Mouse (Mus musculus) neural tube, embryonic 15.5 days (tissue): Measurements from ENCODE around the gene Itgb5. TPM values are rescaled to one million over a fixed set of nuclear protein-coding genes. Genes with fewer than 3 reads are reported as not detected.
A peak's percentile ranks its signal among the peaks of the same experiment; 100 is the strongest.

Source experiments
- ATAC-seq: fragments of 200-750 bp; cut with Nextera tagmentation; 2 replicates; pipeline ENCODE4 v1.8.0; 2017; ENCODE audit warnings: mild to moderate bottlenecking, moderate TSS enrichment, moderate library complexity; ENCODE audit not compliant: low FRiP score
- H3K27ac ChIP-seq: fragments of 300-500 bp; sonication (generic); replicated peaks from 2 replicates; pipeline ENCODE4 v1.5.1; 2015; ENCODE audit warnings: mild to moderate bottlenecking, inconsistent platforms
- H3K27me3 ChIP-seq: fragments of 300-500 bp; sonication (generic); replicated peaks from 2 replicates; pipeline ENCODE4 v1.6.1; 2015; ENCODE audit warnings: inconsistent platforms
- H3K36me3 ChIP-seq: fragments of 300-500 bp; sonication (generic); 2 replicates; pipeline ENCODE4 v1.6.1; 2015; ENCODE audit warnings: inconsistent platforms
- H3K4me1 ChIP-seq: fragments of 300-500 bp; sonication (generic); 2 replicates; pipeline ENCODE4 v1.6.1; 2015; ENCODE audit warnings: inconsistent platforms
- H3K4me2 ChIP-seq: fragments of 300-500 bp; sonication (generic); 2 replicates; pipeline ENCODE4 v1.6.1; 2015; ENCODE audit warnings: inconsistent platforms, mild to moderate bottlenecking, moderate library complexity
- H3K4me3 ChIP-seq: fragments of 300-500 bp; sonication (generic); replicated peaks from 2 replicates; pipeline ENCODE4 v1.5.1; 2015; ENCODE audit warnings: mild to moderate bottlenecking, inconsistent platforms
- H3K9ac ChIP-seq: fragments of 300-500 bp; sonication (generic); replicated peaks from 2 replicates; pipeline ENCODE4 v1.6.1; 2015; ENCODE audit warnings: mild to moderate bottlenecking, inconsistent platforms
- H3K9me3 ChIP-seq: fragments of 300-500 bp; sonication (generic); replicated peaks from 2 replicates; pipeline ENCODE4 v1.6.1; 2016; ENCODE audit warnings: inconsistent platforms
- WGBS: fragments of 180-500 bp; shearing (Covaris S2); methylation state at CpG from one replicate; pipeline ENCODE4 v1.1.7; 2015; ENCODE audit warnings: mixed read lengths; 5-methylcytosine and 5-hydroxymethylcytosine counted together
- polyA plus RNA-seq: library from polyadenylated mRNA; unstranded; fragments of >200 nt; fragmentation: Nextera tagmentation; extraction: Ambion mirVana; gene quantifications from 2 replicates; pipeline ENCODE4 v1.2.1, GENCODE M21; 2015

The Itgb5 gene
- polyA plus RNA-seq, 1 experiment from 2014 or later, result 19.2 TPM

DNA sequence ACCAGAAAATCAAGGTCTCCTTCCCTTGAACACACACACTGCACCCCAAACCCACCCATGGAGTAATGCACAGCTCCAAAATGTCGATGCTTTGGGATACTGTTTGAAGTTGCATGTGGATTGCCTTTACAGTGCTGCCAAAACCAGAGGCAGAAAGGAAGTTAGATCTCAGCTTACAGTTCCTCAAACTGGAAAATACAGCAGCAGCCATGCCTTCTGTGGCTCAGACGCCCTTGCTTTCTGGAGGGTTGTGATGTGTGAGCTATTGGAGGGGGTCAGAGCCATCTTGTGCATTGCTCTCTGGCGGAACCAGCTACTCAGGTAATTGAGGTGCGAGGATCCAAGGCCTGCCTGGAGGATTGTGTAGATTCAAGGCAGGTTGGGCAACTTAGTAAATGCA is 107.4 kb downstream of the Itgb5 start:
- H3K9me3 ChIP-seq, result no peaks in the 10 kb centered on the region
- no peaks in the 10 kb centered on the region for H3K27me3 ChIP-seq
- H3K4me3 ChIP-seq, result no peak overlapping the region
- H3K4me2 ChIP-seq, result no peak overlapping the region
- H3K9ac ChIP-seq, result no peak overlapping the region
- WGBS, result 91% methylated on average over 4 of the region's 4 CpGs
- peaks cover 47% of the 10 kb centered on the region for H3K4me1 ChIP-seq
- ATAC-seq, result no peak
- no peak overlapping the region for H3K27ac ChIP-seq
- H3K36me3 ChIP-seq, result no peaks in the 10 kb centered on the region

DNA sequence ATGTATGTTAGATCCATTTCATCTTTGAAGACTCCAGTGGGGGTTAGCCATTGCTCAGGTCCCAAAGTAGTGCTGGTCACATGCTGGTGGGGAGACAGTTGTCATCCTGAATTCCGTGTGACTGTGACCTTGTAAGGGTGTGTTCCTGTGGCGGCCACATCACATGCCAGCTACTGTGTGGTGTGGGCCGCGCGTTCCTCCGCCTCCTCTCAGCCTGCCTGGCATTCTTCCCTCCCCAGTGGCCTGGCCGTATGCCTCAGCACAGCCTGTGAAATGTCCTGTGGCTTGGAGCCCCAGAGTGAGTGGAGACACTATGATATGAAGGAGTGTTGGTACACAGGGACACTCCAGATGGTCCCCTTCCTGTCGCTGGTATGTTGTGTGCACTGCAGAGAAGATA is 108.1 kb downstream of the Itgb5 start:
- no peaks in the 10 kb centered on the region for H3K27me3 ChIP-seq
- H3K4me2 ChIP-seq, result no peak overlapping the region
- no peak overlapping the region for H3K4me3 ChIP-seq
- ATAC-seq, result no peak
- WGBS, result 82% methylated on average over 8 of the region's 8 CpGs
- no peak overlapping the region for H3K27ac ChIP-seq
- H3K9ac ChIP-seq, result no peak overlapping the region
- H3K36me3 ChIP-seq, result no peaks in the 10 kb centered on the region
- H3K4me1 ChIP-seq, result peaks cover 54% of the 10 kb centered on the region
- no peaks in the 10 kb centered on the region for H3K9me3 ChIP-seq

DNA sequence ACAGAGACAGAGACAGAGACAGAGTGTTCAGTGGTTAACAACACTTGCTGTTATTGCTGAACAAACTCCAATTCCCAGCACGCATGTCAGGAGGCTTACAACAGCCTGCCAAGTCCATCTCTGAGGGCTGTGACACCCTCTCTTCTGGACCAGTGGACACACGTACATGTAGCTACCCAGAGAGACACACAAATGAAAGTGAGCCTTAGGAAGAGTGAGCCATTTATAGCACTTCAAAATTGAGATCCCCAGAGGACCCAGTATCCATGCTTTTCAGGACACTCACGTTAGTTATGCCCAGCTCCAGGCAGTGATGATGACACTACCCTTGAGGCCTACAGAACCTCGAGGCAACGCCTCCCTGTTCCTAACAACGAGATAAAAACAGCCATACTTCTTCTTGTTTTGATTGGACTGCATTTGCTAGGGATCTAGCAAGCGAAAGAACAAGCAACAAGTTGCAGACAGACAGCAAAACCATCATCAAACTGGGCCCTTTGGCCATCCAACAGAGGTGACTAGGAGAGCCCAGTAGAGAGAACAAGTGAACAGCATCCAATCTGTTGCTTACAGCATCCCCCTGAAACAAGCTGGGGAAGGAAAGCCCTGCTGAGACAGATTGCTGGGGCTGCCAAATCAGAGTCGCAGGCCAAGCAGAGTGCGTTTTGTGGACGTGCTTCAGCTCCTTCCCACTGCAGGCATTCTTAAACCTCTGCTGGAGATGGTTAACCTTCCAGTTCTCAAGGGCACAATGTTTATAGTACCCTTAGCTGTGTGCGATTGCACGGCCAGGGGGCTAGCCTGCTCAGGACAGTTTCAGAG is 109.1 kb downstream of the Itgb5 start:
- no peak for ATAC-seq
- 68% methylated on average over 12 of the region's 12 CpGs for WGBS
- H3K4me1 ChIP-seq, result peaks cover 56% of the 10 kb centered on the region

DNA sequence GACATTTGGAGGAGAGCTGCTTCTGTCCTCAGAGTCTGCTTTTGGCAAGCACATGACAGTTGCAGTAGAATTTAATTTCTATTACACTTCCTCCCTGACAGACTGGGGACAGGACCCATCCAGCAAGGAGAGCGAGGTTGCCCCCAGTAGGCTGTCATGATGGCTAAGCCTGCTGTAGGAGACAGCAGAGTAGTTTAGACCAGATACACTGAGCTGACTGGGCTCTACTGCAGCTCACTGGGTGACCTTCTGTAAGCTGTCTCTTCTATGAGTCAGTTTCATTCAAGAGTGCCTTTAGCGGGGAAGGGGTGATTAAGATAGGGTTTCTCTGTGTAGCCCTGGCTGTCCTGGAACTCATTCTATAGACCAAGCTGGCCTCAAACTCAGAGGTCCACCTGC is 109.7 kb downstream of the Itgb5 start:
- 83% methylated on average over 2 of the region's 2 CpGs for whole genome bisulfite sequencing
- Histone ChIP-seq H3K4me2 (no peak overlapping the region), H3K4me1 (peaks cover 52% of the 10 kb centered on the region), H3K36me3 (no peaks in the 10 kb centered on the region), H3K4me3 (no peak overlapping the region), H3K27me3 (no peaks in the 10 kb centered on the region), H3K9me3 (no peaks in the 10 kb centered on the region), H3K9ac (no peak overlapping the region), H3K27ac (0 out of 2 replicates have a peak overlapping the region, but pooled peaks have one; percentile 13)
- ATAC-seq, result no peak

More for the DNA sequence above, 109.1 kb downstream of the Itgb5 start:
- Histone ChIP-seq H3K27ac (0 out of 2 replicates have a peak overlapping the region, but pooled peaks have one; percentile 13), H3K9me3 (no peaks in the 10 kb centered on the region), H3K4me2 (no peak overlapping the region), H3K9ac (no peak overlapping the region), H3K36me3 (no peaks in the 10 kb centered on the region), H3K27me3 (no peaks in the 10 kb centered on the region), H3K4me3 (no peak overlapping the region)

DNA sequence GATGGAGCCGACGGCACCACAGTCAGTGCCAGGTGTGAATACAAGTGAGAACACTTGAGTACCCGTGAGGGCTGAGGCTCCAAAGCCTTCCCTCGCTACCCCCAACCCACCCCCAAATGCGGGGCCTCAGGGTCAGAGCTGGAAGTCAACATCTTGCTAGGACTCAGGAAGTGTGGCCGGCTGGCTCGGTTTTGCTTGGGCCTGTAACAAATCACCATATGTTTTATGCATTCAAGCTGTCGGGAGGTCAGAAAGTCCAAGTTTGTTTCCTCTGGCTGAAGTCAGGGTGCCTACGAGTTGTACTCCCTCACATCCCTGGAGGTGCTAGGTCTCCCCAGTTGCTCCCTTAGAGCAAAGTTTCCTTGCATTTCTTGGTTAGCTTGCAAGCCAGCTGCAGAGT is 110.2 kb downstream of the Itgb5 start:
- Histone ChIP-seq H3K9me3 (no peaks in the 10 kb centered on the region), H3K4me2 (no peak overlapping the region), H3K9ac (no peak overlapping the region), H3K36me3 (no peaks in the 10 kb centered on the region), H3K27ac (no peak overlapping the region), H3K27me3 (no peaks in the 10 kb centered on the region), H3K4me3 (no peak overlapping the region), H3K4me1 (peaks cover 47% of the 10 kb centered on the region)
- no peak for ATAC-seq
- WGBS, result 81% methylated on average over 9 of the region's 9 CpGs

DNA sequence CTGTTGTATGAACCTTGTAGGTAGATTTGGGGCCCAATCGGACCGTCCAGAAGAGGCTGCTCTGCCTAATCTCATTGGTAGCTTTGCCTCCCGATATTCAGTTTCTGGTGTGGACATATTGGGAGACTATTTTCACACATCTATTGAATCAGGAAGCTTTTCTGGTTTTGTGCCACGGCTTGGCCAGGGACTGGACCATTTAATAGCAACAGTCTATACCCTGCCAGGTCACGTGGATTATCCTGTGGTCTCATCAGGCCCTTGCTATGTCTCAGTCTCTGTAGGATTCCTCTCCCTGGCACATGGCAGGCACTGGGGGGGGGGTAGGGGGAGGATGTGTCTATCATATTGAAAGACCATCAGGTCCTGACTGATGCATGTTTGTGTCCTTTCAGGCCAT is 110.6 kb downstream of the Itgb5 start:
- ATAC-seq, result no peak
- Histone ChIP-seq H3K27ac (no peak overlapping the region), H3K9ac (no peak overlapping the region), H3K4me3 (no peak overlapping the region), H3K27me3 (no peaks in the 10 kb centered on the region), H3K4me2 (no peak overlapping the region), H3K36me3 (no peaks in the 10 kb centered on the region), H3K4me1 (peaks cover 44% of the 10 kb centered on the region), H3K9me3 (no peaks in the 10 kb centered on the region)
- WGBS, result 88% methylated on average over 5 of the region's 5 CpGs

DNA sequence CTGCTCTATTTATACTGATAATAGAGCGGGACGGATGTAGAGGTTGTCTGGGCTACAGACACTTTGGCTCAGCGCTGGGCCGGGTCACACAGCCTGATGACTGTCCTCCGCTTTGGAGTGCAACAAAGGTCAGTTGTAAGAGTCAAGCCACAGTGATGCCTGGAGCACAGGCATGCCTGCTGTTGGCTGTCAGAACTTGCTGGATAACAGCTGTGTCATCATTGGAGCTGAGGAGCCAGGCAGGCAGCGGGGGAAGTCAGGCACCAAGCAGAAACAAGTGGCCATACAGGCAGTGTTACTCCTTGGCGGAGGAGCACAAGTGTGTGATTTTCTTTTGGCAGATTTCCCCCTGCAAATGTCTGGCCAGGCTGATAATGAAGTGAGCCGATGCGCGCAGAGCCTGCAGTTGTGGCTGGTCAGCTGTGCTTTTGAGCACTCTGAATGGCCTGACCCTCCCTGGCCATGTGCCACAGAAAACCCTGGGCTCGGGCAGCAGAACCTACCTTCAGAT is 111.9 kb downstream of the Itgb5 start:
- peak overlapping the region; percentile 58 for H3K27ac ChIP-seq
- no peaks in the 10 kb centered on the region for H3K27me3 ChIP-seq
- peak; percentile 42; the same call in 1 of the 2 replicates for ATAC-seq
- WGBS, result 58% methylated on average over 11 of the region's 11 CpGs
- H3K9ac ChIP-seq, result no peak overlapping the region
- H3K36me3 ChIP-seq, result no peaks in the 10 kb centered on the region
- no peak overlapping the region for H3K4me2 ChIP-seq
- no peak overlapping the region for H3K4me3 ChIP-seq
- H3K4me1 ChIP-seq, result peaks cover 44% of the 10 kb centered on the region
- no peaks in the 10 kb centered on the region for H3K9me3 ChIP-seq

DNA sequence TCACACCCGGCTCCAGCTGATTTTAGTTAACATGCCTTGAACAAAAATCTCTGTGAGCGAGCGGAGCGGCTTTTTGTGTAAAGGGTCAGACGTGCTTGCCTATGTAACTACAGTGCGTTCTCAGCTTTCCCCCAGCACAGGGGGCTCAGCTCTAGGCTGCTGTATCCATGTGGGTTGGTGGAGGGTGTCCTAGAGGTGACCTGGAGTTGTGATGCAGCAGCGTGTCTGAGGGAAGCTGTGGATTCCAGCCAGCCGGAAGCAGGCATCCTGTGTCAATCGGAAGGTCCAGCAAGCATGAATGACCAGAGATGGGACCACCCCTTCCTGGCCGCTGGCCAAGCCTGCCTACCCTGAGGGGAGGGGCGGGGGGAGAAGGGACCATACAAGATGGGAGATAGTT is 112.9 kb downstream of the Itgb5 start:
- no peaks in the 10 kb centered on the region for H3K9me3 ChIP-seq
- 65% methylated on average over 11 of the region's 11 CpGs for WGBS
- no peak overlapping the region for H3K4me3 ChIP-seq
- no peak for ATAC-seq
- no peak overlapping the region for H3K27ac ChIP-seq
- no peak overlapping the region for H3K4me2 ChIP-seq
- no peaks in the 10 kb centered on the region for H3K27me3 ChIP-seq
- peaks cover 44% of the 10 kb centered on the region for H3K4me1 ChIP-seq
- no peak overlapping the region for H3K9ac ChIP-seq
- H3K36me3 ChIP-seq, result no peaks in the 10 kb centered on the region

DNA sequence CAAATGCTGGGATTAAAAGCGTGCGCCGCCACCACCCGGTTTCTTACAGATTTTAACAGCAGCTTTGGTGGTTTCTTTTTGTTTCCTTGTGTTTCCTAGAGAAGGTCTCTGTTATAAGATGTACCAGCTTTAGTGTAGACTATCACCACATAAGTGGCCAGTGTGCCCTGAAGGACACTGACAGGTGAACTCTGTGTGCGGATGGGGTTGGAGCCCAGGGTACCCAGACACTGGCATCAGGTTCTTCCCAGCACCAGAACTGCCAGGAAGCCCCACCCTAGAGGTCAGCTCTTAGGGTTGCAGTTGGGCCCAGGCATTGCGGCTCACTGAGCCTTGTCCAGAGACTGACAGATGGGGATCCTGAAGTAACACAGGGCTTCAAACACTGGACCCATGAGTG is 113.9 kb downstream of the Itgb5 start:
- H3K36me3 ChIP-seq, result no peaks in the 10 kb centered on the region
- H3K4me2 ChIP-seq, result no peak overlapping the region
- 99% methylated on average over 6 of the region's 6 CpGs for WGBS
- H3K4me3 ChIP-seq, result no peak overlapping the region
- H3K27me3 ChIP-seq, result no peaks in the 10 kb centered on the region
- peaks cover 36% of the 10 kb centered on the region for H3K4me1 ChIP-seq
- H3K9me3 ChIP-seq, result no peaks in the 10 kb centered on the region
- H3K27ac ChIP-seq, result no peak overlapping the region
- no peak for ATAC-seq
- no peak overlapping the region for H3K9ac ChIP-seq

DNA sequence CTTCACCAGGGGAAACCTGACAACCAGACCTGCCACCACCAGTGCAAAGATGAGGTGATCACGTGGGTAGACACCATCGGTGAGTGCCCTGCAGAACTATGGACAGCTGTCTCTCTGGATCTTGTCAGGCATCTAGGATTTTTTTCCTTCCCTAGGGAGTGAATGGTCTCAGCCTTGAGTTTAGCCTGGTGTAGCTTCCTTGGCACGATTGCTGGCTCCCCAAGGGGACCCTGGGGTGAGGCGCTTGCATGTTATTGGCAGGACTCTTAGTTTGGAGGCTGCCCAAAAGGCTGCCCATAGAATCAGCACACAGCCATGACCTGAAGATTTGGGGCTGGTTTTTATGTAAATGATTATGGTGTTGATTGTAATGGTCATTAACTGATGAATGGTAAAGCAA is 114.7 kb downstream of the Itgb5 start:
- 75% methylated on average over 4 of the region's 4 CpGs for WGBS
- Histone ChIP-seq H3K4me2 (no peak overlapping the region), H3K9me3 (no peaks in the 10 kb centered on the region), H3K4me3 (no peak overlapping the region), H3K27me3 (no peaks in the 10 kb centered on the region), H3K9ac (no peak overlapping the region), H3K36me3 (no peaks in the 10 kb centered on the region), H3K4me1 (peaks cover 29% of the 10 kb centered on the region), H3K27ac (no peak overlapping the region)
- no peak for ATAC-seq

DNA sequence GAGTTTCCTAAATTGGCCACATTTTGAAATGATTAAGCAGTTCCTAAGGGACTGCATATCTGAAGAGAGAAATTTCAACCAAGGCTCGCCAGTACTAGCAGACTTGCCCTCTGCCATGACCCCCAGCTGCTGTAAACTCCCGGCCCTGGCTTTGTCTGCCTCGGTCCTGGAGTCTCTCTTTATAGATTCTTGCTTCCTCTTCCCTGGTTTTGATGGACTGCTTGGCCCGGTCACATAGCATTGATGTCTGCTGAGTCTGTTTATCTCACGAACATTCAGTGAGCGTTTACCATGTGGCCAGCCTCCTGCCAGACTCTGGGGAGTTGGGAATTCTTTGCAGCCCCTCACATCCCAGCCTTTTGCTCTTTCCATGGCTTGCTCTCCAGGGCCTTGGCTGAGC is 115.3 kb downstream of the Itgb5 start:
- Histone ChIP-seq H3K27ac (no peak overlapping the region), H3K9me3 (no peaks in the 10 kb centered on the region), H3K4me1 (peaks cover 27% of the 10 kb centered on the region), H3K4me2 (no peak overlapping the region), H3K4me3 (no peak overlapping the region), H3K9ac (no peak overlapping the region), H3K27me3 (no peaks in the 10 kb centered on the region), H3K36me3 (no peaks in the 10 kb centered on the region)
- 50% methylated on average over 6 of the region's 6 CpGs for WGBS
- no peak for ATAC-seq

DNA sequence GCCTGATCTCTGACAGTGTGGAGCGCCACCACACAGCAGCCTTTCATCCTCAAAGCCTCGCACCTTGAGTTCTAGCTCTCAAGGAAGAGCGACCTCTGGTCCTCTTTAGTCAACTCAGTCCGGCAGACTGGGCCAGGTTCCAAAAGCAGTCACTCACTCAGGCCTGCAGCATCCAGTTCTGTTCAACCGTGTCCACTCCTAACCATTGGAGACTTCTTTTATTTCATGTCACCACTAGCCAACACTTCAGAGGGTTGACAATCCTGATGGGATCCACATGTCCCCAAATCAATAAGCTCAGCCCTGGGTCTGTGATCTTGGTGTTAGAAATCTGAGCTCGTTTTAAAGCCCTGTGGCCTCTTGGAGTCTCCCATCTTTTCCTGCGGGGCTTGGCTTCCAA is 116.6 kb downstream of the Itgb5 start:
- Histone ChIP-seq H3K4me3 (no peak overlapping the region), H3K4me2 (no peak overlapping the region), H3K36me3 (no peaks in the 10 kb centered on the region), H3K27ac (no peak overlapping the region), H3K9me3 (no peaks in the 10 kb centered on the region), H3K9ac (no peak overlapping the region), H3K27me3 (no peaks in the 10 kb centered on the region), H3K4me1 (peaks cover 18% of the 10 kb centered on the region)
- 83% methylated on average over 7 of the region's 7 CpGs for WGBS
- ATAC-seq, result no peak
